Mouse (Mus musculus): ENCODE results near the gene Olfr94. TPM values are rescaled to one million over a fixed set of nuclear protein-coding genes. Genes with fewer than 3 reads are reported as not detected.

The Olfr94 gene
- polyA plus RNA-seq, 1 experiment from 2014 or later = not detected

GRCm38 (mm10) chr17:37185474-37185873, 15.3 kb downstream of the Olfr94 start:
- Histone ChIP-seq H3K4me3 (ENCODE audit: low read length) (no peak overlapping the region), H3K4me2 (ENCODE audit: low read length) (no peak overlapping the region), H3K9ac (ENCODE audit: low read depth, low read length) (no peak overlapping the region), H3K9me3 (ENCODE audit: control insufficient read depth, low read length) (no peaks in the 10 kb centered on the region), H3K27me3 (replicated peaks; ENCODE audit: control insufficient read depth, insufficient read depth, low read length) (no peaks in the 10 kb centered on the region), H3K36me3 (ENCODE audit: control insufficient read depth, insufficient read depth, low read length) (no peaks in the 10 kb centered on the region), H3K27ac (ENCODE audit: low read depth, low read length) (no peak overlapping the region), H3K4me1 (ENCODE audit: control insufficient read depth, insufficient read depth, low read depth, low read length) (no peaks in the 10 kb centered on the region)
- 58% methylated on average over 6 of the region's 6 CpGs for WGBS
- ATAC-seq = no peak

- Histone ChIP-seq H3K36me3 (ENCODE audit: control insufficient read depth, insufficient read depth, low read length) (no peaks in the 10 kb centered on the region), H3K4me1 (ENCODE audit: control insufficient read depth, insufficient read depth, low read depth, low read length) (no peaks in the 10 kb centered on the region), H3K27ac (ENCODE audit: low read depth, low read length) (no peak within 1 kb of the TSS), H3K9ac (ENCODE audit: low read depth, low read length) (no peak within 1 kb of the TSS), H3K9me3 (ENCODE audit: control insufficient read depth, low read length) (no peaks in the 10 kb centered on the region), H3K4me3 (ENCODE audit: low read length) (no peak within 1 kb of the TSS), H3K27me3 (replicated peaks; ENCODE audit: control insufficient read depth, insufficient read depth, low read length) (no peaks in the 10 kb centered on the region), H3K4me2 (ENCODE audit: low read length) (no peak within 1 kb of the TSS)
- no peak for ATAC-seq
Observed at GRCm38 (mm10) chr17:37161394-37161793, 39.4 kb downstream of the Olfr94 start, which contains the start of gene Olfr93. Olfr93 (minus strand) TSS chr17:37161494.

Other genes with a start within 250 kb of the Olfr94 start
- 156 and 165 TPM in 2 replicates for gene Ppp1r11, start 249.3 kb downstream of the Olfr94 start, polyA plus RNA-seq (2015; fragmentation: Nextera tagmentation; extraction: Ambion mirVana)
- 48.8 and 51.7 TPM in 2 replicates for gene Znrd1, start 242.4 kb downstream of the Olfr94 start, polyA plus RNA-seq (2015; fragmentation: Nextera tagmentation; extraction: Ambion mirVana)
- 4.5 and 5.6 TPM in 2 replicates for gene Znrd1as, start 242.4 kb downstream of the Olfr94 start, polyA plus RNA-seq (2015; fragmentation: Nextera tagmentation; extraction: Ambion mirVana)
- gene 2410137M14Rik, start 219.8 kb downstream of the Olfr94 start, polyA plus RNA-seq (2015; fragmentation: Nextera tagmentation; extraction: Ambion mirVana) = 0.36 and 0.50 TPM in 2 replicates
- 2.4 and 2.6 TPM in 2 replicates for gene H2-M5, start 211.5 kb downstream of the Olfr94 start, polyA plus RNA-seq (2015; fragmentation: Nextera tagmentation; extraction: Ambion mirVana)
- 206 and 224 TPM in 2 replicates for gene Zfp57, start 199.8 kb downstream of the Olfr94 start, polyA plus RNA-seq (2015; fragmentation: Nextera tagmentation; extraction: Ambion mirVana)
- gene Mog, start 177.6 kb downstream of the Olfr94 start, polyA plus RNA-seq (2015; fragmentation: Nextera tagmentation; extraction: Ambion mirVana) = 1.6 and 1.9 TPM in 2 replicates
- gene Gabbr1, start 155.0 kb downstream of the Olfr94 start, polyA plus RNA-seq (2015; fragmentation: Nextera tagmentation; extraction: Ambion mirVana) = 82.9 and 85.5 TPM in 2 replicates
- gene Olfr90, start 112.5 kb downstream of the Olfr94 start, polyA plus RNA-seq (2015; fragmentation: Nextera tagmentation; extraction: Ambion mirVana) = 0.09 TPM in 1 of 2 replicates, not detected in the other
- gene Olfr91, start 102.7 kb downstream of the Olfr94 start, polyA plus RNA-seq (2015; fragmentation: Nextera tagmentation; extraction: Ambion mirVana) = not detected in 2 replicates
- not detected in 2 replicates for gene Olfr92, start 80.9 kb downstream of the Olfr94 start, polyA plus RNA-seq (2015; fragmentation: Nextera tagmentation; extraction: Ambion mirVana)
- not detected in 2 replicates for gene Olfr93, start 39.5 kb downstream of the Olfr94 start, polyA plus RNA-seq (2015; fragmentation: Nextera tagmentation; extraction: Ambion mirVana)
- not detected in 2 replicates for gene Ubd, start 7.1 kb downstream of the Olfr94 start, polyA plus RNA-seq (2015; fragmentation: Nextera tagmentation; extraction: Ambion mirVana)
- not detected in 2 replicates for gene Olfr95, start 12.1 kb upstream of the Olfr94 start, polyA plus RNA-seq (2015; fragmentation: Nextera tagmentation; extraction: Ambion mirVana)
- not detected in 2 replicates for gene Olfr96, start 19.2 kb upstream of the Olfr94 start, polyA plus RNA-seq (2015; fragmentation: Nextera tagmentation; extraction: Ambion mirVana)
- not detected in 2 replicates for gene Olfr97, start 36.3 kb upstream of the Olfr94 start, polyA plus RNA-seq (2015; fragmentation: Nextera tagmentation; extraction: Ambion mirVana)
- not detected in 2 replicates for gene Olfr98, start 62.8 kb upstream of the Olfr94 start, polyA plus RNA-seq (2015; fragmentation: Nextera tagmentation; extraction: Ambion mirVana)
- gene H2-M3, start 69.2 kb upstream of the Olfr94 start, polyA plus RNA-seq (2015; fragmentation: Nextera tagmentation; extraction: Ambion mirVana) = 1.5 and 1.6 TPM in 2 replicates
- gene Olfr99, start 82.5 kb upstream of the Olfr94 start, polyA plus RNA-seq (2015; fragmentation: Nextera tagmentation; extraction: Ambion mirVana) = not detected in 2 replicates
- not detected in 2 replicates for gene Olfr101, start 103.3 kb upstream of the Olfr94 start, polyA plus RNA-seq (2015; fragmentation: Nextera tagmentation; extraction: Ambion mirVana)
- not detected in 2 replicates for gene Olfr102, start 116.1 kb upstream of the Olfr94 start, polyA plus RNA-seq (2015; fragmentation: Nextera tagmentation; extraction: Ambion mirVana)
- gene Olfr103, start 138.7 kb upstream of the Olfr94 start, polyA plus RNA-seq (2015; fragmentation: Nextera tagmentation; extraction: Ambion mirVana) = not detected in 2 replicates
- gene Olfr104-ps, start 158.6 kb upstream of the Olfr94 start, polyA plus RNA-seq (2015; fragmentation: Nextera tagmentation; extraction: Ambion mirVana) = not detected in 2 replicates
- gene Olfr105-ps, start 178.0 kb upstream of the Olfr94 start, polyA plus RNA-seq (2015; fragmentation: Nextera tagmentation; extraction: Ambion mirVana) = not detected in 2 replicates
- not detected in 2 replicates for gene Olfr106-ps, start 189.4 kb upstream of the Olfr94 start, polyA plus RNA-seq (2015; fragmentation: Nextera tagmentation; extraction: Ambion mirVana)
- gene Olfr107, start 198.2 kb upstream of the Olfr94 start, polyA plus RNA-seq (2015; fragmentation: Nextera tagmentation; extraction: Ambion mirVana) = not detected in 2 replicates
- not detected in 2 replicates for gene Olfr108, start 244.5 kb upstream of the Olfr94 start, polyA plus RNA-seq (2015; fragmentation: Nextera tagmentation; extraction: Ambion mirVana)

All from hindbrain, embryonic 16.5 days (tissue).